Mouse (Mus musculus) erythroblast, adult 5-6 weeks (primary cell): ENCODE measurements at regions not wholly inside any gene's neighbourhood (a gene's known extent, or its start where the extent isn't known, plus 50 kb on each side); places are given as distances from the start of the nearest gene placed in this dataset.

Experiments
- ATAC-seq: replicated peaks from 2 replicates; pipeline ENCODE4 v1.8.0; 2016; ENCODE audit warnings: moderate number of reproducible peaks, mild to moderate bottlenecking, moderate TSS enrichment, inconsistent platforms; ENCODE audit not compliant: poor library complexity, low FRiP score, severe bottlenecking

DNA sequence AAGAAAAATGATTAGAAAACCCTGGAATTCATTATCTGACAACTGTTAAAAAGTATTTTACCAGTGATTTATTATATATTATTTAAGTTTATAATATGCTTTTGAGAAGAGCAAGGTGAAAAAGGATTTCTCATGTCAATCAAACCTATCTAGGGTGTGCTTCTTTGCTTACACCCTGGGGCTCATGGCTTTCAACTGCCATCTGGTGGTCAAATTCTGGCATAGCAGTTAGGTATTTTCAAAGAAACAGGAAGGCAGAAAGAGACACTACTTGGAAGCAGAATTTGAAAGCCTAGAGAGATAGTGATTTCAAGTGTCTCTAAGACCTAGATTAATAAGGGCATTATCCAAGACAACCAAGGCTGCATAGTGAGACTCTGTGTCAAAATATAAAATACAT, 167.8 kb upstream of the Amot start:
- ATAC-seq: no peak

DNA sequence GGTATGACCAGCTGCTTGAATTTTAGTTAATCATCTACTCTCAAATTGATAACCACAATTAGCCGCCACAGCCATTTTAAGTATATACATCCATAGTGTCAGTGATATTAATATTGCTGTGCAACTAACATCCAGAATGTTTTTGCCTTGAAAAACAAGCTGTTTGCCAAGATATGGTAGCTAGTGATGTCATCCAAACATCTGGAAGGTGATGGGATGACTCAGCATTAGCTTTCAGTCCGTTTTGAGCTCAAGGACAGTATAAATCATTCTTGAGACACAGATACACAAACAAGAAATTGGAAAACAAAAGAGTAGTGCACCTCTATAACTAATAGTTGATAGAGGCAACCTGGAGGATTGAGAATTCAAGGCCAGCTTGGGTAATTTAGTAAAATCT, 146.7 kb upstream of the Amot start:
- no peak for ATAC-seq

DNA sequence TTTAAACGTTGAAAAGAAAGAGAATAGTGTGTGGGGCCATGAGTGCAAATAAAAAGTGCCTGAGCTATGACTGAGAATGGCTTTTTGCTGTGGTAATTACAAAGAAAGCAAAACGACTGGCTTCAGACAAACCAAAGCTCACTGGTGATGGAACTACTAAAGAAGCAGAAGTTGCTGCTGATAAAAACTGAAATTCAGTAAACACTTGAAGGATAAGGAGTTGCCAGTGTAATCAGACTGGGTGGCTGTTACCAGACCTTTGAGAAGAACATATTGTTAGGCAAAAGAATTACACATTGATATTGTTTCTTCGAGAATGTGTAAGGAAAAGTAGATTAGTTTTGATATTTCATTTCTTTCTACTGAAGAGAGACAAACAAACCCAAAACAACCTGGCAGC, 114.7 kb upstream of the Amot start:
- no peak for ATAC-seq

DNA sequence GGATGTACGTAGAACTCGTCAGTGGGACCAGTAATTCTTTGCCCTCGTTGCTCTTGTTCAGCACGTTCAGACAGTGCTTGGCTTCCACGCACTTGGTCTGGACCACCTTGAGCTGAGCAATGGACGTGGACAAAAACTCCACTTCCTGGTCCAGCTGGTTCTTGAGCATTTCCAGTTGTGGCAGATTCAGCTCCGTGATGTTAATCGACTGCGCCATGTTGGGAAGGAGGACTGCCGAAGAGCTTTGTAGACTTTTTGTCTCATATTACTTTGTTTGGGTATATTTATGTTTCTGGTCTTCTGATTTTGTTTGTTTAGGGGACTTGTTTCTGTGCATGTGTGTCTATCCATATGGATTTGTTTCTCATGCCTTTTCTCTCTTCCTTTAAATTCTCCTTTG, 97.1 kb upstream of the Amot start:
- ATAC-seq: peak; percentile 82

DNA sequence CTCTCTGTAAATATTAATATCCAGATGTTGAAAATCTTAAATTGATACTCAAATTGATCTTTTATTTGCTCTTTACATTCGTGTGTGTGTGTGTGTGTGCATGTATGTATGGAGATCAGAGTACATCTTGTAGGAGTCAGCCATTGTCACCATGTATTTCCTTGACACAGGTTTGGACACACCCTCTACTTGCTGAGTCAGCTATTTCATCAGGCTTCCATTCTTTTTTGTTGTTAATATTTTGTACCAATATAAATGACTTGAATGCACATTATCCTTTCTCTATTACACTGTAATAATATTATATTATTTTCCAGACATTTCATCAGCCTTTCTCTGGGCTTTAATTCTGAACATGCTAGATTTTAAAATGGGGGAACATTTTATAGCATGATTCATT, 85.8 kb upstream of the Amot start:
- ATAC-seq: no peak

DNA sequence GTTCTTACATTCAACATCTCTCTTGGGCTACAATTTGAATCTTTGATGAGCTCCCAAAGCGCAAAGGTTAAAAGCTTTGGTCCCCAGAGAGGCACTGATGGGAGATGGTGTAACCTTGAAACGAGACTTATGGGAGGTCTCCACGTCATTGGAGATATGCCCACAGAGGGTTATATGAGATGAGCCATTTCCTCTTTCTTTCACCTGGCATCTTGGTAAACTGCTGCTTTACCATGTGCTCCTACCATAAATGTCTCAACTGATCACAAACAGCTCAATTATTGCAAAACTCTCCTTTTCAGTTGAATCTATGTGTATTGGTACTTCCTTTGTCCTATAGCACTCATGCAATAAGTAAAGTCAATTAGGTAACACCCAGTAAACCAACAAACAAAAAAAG, 62.5 kb upstream of the Amot start:
- no peak for ATAC-seq

DNA sequence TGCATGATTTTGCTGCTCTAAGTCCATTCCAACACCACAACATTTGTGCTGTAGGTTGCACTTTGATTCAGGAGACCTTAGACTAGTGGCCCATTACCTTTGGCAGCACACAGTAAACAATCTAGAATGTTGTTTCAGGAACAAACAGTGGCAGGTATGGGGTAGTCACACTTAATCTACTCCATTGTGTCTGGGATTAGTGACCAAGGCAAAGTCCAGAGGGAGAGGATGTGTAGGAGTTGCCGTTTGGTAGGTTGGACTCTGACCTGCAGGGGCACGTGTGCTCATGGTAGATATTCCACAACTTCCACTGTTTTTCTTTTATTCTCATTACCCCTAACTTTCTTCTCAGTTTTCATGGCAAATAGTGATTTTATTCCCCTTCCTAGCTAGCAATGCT, 62.1 kb upstream of the Amot start:
- ATAC-seq: no peak

DNA sequence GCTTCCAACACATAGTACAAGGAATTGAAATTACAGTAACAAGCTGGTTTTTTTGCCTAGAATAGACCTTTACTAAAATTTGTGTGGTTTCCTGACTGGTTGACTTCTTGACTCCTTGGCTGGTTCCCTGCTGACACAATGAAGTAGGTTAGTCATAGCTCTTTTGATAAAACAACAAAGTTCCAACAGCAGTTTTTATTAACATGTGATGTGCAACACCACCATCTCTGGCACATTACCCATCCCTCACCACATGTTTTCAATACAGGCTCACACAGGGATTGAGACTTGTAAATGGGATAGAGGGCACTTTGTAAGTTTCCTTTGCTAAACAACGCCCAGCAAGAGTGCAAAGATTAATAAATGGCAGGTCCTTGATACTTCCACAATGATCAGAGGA, 53.9 kb upstream of the Amot start:
- no peak for ATAC-seq
